Mouse (Mus musculus): Measurements from ENCODE around the gene Pdk2. TPM values are rescaled to one million over a fixed set of nuclear protein-coding genes. Genes with fewer than 3 reads are reported as not detected.

The Pdk2 gene
- polyA plus RNA-seq, 1 experiment from 2014 or later: 10.0 TPM

GRCm38 (mm10) chr11:94996984-94997383, 44.2 kb downstream of the Pdk2 start:
- 63% methylated on average over 6 of the region's 6 CpGs for WGBS (ENCODE audit: insufficient replicate concordance)
- no peak for ATAC-seq
- H3K27me3 ChIP-seq (replicated peaks): no peaks in the 10 kb centered on the region
- H3K9ac ChIP-seq: peak overlapping the region; percentile 95
- no peaks in the 10 kb centered on the region for H3K9me3 ChIP-seq (replicated peaks)
- peak overlapping the region; percentile 90 for H3K27ac ChIP-seq
- H3K36me3 ChIP-seq: peaks cover 85% of the 10 kb centered on the region
- H3K4me2 ChIP-seq: peak overlapping the region; percentile 94
- H3K4me1 ChIP-seq: peaks cover 99% of the 10 kb centered on the region
- H3K4me3 ChIP-seq: peak overlapping the region; percentile 54

DNA sequence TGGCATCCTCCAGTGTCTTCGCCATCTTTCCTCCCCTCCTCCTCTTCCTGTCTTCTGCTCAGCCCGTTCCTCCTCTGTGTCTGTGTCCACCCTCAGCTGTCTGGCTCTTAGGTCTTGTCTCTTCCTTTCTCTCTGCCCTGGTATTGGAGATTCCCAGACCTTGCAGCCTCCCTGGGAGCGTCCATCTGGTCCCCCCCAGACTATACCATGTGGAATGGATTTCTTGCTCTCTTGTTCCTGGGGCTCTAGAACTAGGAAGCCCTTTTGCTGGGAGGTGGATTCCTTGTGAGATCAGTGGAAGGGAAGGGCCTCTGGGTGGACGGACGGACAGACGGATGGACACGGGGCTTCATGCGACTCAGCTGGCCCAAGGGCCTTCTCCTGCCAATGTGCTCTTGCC, 45.1 kb downstream of the Pdk2 start:
- H3K27ac ChIP-seq: peak overlapping the region; percentile 90
- H3K36me3 ChIP-seq: peaks cover 77% of the 10 kb centered on the region
- H3K4me3 ChIP-seq: peak overlapping the region; percentile 86; the same call in 1 of the 2 replicates
- peak overlapping the region; percentile 95 for H3K9ac ChIP-seq
- no peaks in the 10 kb centered on the region for H3K9me3 ChIP-seq (replicated peaks)
- H3K4me2 ChIP-seq: peak overlapping the region; percentile 94
- WGBS (ENCODE audit: insufficient replicate concordance): 77% methylated on average over 8 of the region's 8 CpGs
- no peak for ATAC-seq
- peaks cover 91% of the 10 kb centered on the region for H3K4me1 ChIP-seq
- H3K27me3 ChIP-seq (replicated peaks): no peaks in the 10 kb centered on the region

DNA sequence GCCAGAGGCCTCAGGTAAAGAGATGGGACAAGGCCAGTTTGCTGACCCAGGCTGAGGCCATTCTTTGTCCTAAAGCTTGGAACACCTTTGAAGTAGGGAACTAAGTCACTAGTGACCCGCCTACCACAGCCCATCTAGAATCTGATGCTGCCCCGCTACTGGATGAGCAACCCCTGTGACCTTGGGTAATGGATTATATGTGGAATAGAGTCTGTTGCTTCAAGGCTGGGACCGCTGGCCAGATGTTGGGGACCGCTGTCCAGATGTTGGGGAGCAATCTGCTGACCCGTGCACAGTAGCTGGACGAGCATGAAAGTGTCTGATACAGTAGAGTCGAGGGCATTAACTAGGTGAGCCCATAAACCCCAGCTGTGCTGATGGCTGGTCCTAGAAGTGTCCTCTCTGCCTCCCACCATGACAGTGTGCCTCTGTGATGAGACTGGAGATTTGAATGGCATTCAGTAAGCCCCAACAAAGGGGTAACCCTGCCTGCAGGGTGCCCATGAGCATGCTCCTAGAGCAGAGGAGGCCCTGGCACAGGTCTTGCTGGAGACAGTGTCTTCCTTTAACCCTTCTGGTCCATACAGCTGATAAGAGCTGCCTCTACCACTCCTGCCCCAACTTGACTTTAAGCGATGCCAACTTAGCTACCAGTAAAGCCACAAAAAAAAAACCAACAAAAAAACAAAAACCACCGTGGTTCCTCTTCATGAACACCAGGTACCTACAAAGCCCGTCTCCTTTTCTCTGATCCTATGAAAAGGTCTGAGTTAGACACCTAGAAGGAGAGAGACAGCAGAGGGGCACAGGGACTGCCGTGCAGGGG, 46.0 kb downstream of the Pdk2 start:
- Histone ChIP-seq H3K27me3 (replicated peaks) (no peaks in the 10 kb centered on the region), H3K4me3 (peak overlapping the region; percentile 86), H3K4me1 (peaks cover 87% of the 10 kb centered on the region), H3K27ac (peak overlapping the region; percentile 90), H3K9ac (peak overlapping the region; percentile 95), H3K9me3 (replicated peaks) (no peaks in the 10 kb centered on the region), H3K4me2 (peak overlapping the region; percentile 94), H3K36me3 (peaks cover 68% of the 10 kb centered on the region)
- WGBS (ENCODE audit: insufficient replicate concordance): 56% methylated on average over 11 of the region's 11 CpGs
- no peak for ATAC-seq

- WGBS (ENCODE audit: insufficient replicate concordance): 24% methylated on average over 10 of the region's 10 CpGs
- H3K27ac ChIP-seq: peak overlapping the region; percentile 90
- H3K4me1 ChIP-seq: peaks cover 87% of the 10 kb centered on the region
Measured at GRCm38 (mm10) chr11:94994208-94994814, 46.8 kb downstream of the Pdk2 start.

DNA sequence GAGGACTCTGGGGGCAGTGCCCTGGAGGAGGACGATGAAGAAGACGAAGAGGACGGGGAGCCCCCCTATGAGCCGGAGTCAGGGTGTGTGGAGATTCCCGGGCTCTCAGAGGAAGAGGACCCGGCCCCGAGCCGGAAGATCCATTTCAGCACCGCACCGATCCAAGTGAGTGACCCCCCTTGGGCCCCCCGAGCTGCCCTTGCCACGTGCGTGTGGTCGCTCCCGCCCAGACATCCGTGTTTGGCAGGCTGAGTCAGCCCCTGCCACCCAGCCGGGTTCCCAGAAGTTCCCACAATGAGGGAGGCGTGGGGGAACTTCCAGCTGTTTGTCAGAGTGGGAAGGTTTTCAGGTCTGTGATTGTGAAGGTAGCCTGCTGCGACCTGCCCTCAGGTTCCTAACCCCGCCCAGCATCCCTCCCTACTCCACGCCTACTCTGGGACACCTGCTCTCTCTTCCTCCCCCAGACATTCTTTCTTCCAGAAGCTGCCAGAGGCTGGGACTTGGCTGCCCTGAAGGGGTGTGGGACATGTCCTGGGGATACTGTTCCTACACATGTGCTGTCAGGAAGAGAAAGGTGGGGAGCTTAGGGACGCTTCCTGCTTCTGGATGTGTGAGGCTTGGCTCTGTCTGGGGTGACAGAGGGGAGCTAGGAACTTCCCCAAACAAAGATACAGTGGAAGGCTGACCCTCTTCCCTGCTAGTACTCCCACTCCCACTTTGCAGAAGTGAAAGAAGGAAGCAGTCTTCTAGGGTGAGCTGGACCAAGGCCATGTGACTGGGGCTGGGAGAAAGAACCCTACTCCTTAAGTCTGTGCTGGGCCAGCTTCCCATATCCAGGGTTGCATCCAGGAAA, 48.2 kb downstream of the Pdk2 start:
- ATAC-seq: no peak
- peak overlapping the region; percentile 86 for H3K4me3 ChIP-seq
- peaks cover 87% of the 10 kb centered on the region for H3K4me1 ChIP-seq
- peak overlapping the region; percentile 95 for H3K9ac ChIP-seq
- H3K27me3 ChIP-seq (replicated peaks): no peaks in the 10 kb centered on the region
- H3K9me3 ChIP-seq (replicated peaks): no peaks in the 10 kb centered on the region
- peaks cover 47% of the 10 kb centered on the region for H3K36me3 ChIP-seq
- 2% methylated on average over 22 of the region's 22 CpGs for WGBS (ENCODE audit: insufficient replicate concordance)
- H3K4me2 ChIP-seq: peak overlapping the region; percentile 94
- H3K27ac ChIP-seq: peak overlapping the region; percentile 90

More at GRCm38 (mm10) chr11:94994208-94994814, 46.8 kb downstream of the Pdk2 start:
- no peaks in the 10 kb centered on the region for H3K9me3 ChIP-seq (replicated peaks)
- ATAC-seq: no peak
- no peaks in the 10 kb centered on the region for H3K27me3 ChIP-seq (replicated peaks)
- peak overlapping the region; percentile 94 for H3K4me2 ChIP-seq
- peak overlapping the region; percentile 95 for H3K9ac ChIP-seq
- H3K36me3 ChIP-seq: peaks cover 60% of the 10 kb centered on the region
- peak overlapping the region; percentile 86 for H3K4me3 ChIP-seq

DNA sequence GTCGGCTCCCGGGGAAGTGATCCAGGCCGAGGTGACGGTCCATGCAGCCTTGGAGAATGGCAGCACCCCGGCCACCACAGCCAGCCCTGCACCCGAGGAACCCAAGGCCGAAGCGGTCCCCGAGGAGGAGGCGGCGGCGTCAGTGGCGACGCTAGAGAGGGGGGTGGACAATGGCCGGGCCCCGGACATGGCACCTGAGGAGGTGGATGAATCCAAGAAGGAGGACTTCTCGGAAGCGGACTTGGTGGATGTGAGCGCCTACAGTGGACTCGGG, 48.7 kb downstream of the Pdk2 start:
- Histone ChIP-seq H3K4me3 (peak overlapping the region; percentile 86), H3K36me3 (peaks cover 41% of the 10 kb centered on the region), H3K4me1 (peaks cover 87% of the 10 kb centered on the region), H3K9me3 (replicated peaks) (no peaks in the 10 kb centered on the region), H3K27me3 (replicated peaks) (no peaks in the 10 kb centered on the region), H3K4me2 (peak overlapping the region; percentile 94), H3K27ac (peak overlapping the region; percentile 90), H3K9ac (peak overlapping the region; percentile 95)
- WGBS (ENCODE audit: insufficient replicate concordance): under 1% methylated on average over 20 of the region's 20 CpGs
- ATAC-seq: no peak

DNA sequence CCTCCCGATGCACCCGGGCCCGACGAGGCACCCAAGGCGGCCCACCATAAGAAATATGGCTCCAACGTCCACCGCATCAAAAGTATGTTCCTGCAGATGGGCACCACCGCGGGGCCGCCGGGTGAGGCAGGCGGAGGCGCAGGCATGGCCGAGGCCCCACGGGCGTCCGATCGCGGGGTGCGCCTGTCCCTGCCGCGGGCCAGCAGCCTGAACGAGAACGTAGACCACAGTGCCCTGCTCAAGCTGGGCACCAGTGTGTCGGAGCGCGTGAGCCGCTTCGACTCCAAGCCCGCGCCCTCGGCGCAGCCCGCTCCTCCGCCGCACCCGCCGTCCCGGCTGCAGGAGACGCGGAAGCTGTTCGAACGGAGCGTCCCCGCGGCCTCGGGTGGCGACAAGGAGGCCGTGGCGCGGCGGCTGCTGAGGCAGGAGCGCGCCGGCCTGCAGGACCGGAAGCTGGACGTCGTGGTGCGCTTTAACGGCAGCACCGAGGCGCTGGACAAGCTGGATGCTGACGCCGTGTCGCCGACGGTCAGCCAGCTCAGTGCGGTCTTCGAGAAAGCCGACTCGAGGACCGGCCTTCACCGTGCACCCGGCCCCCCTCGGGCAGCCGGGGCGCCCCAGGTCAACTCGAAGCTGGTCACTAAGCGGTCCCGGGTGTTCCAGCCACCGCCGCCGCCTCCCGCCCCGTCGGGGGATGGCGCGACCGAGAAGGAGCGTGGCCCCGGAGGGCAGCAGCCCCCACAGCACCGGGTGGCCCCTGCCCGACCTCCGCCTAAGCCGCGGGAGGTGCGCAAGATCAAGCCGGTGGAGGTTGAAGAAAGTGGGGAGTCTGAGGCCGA, 49.3 kb downstream of the Pdk2 start:
- no peaks in the 10 kb centered on the region for H3K9me3 ChIP-seq (replicated peaks)
- peak; percentile 9; the same call in 1 of the 2 replicates for ATAC-seq
- H3K36me3 ChIP-seq: peaks cover 35% of the 10 kb centered on the region
- peak overlapping the region; percentile 86 for H3K4me3 ChIP-seq
- under 1% methylated on average over 99 of the region's 99 CpGs for WGBS (ENCODE audit: insufficient replicate concordance)
- peak overlapping the region; percentile 95 for H3K9ac ChIP-seq
- H3K27me3 ChIP-seq (replicated peaks): no peaks in the 10 kb centered on the region
- peak overlapping the region; percentile 94 for H3K4me2 ChIP-seq
- peak overlapping the region; percentile 90 for H3K27ac ChIP-seq
- peaks cover 87% of the 10 kb centered on the region for H3K4me1 ChIP-seq

GRCm38 (mm10) chr11:94990749-94991577, 50.2 kb downstream of the Pdk2 start, which contains the start of gene Ppp1r9b:
Ppp1r9b (plus strand) TSS chr11:94991035.
- H3K27me3 ChIP-seq (replicated peaks): no peaks in the 10 kb centered on the region
- H3K36me3 ChIP-seq: peaks cover 26% of the 10 kb centered on the region
- H3K27ac ChIP-seq: peak within 1 kb of the TSS; percentile 90
- ATAC-seq: peak; percentile 84
- H3K4me1 ChIP-seq: peaks cover 86% of the 10 kb centered on the region
- H3K9ac ChIP-seq: peak within 1 kb of the TSS; percentile 95
- WGBS (ENCODE audit: insufficient replicate concordance): under 1% methylated on average over 41 of the region's 69 CpGs
- peak within 1 kb of the TSS; percentile 86 for H3K4me3 ChIP-seq
- peak within 1 kb of the TSS; percentile 94 for H3K4me2 ChIP-seq
- no peaks in the 10 kb centered on the region for H3K9me3 ChIP-seq (replicated peaks)

- no peaks in the 10 kb centered on the region for H3K27me3 ChIP-seq (replicated peaks)
- ATAC-seq: peak; percentile 5; the same call in 1 of the 2 replicates
- H3K4me2 ChIP-seq: peak overlapping the region; percentile 94
- peak overlapping the region; percentile 90 for H3K27ac ChIP-seq
- peaks cover 82% of the 10 kb centered on the region for H3K4me1 ChIP-seq
- H3K4me3 ChIP-seq: peak overlapping the region; percentile 86
- peaks cover 19% of the 10 kb centered on the region for H3K36me3 ChIP-seq
- H3K9me3 ChIP-seq (replicated peaks): no peaks in the 10 kb centered on the region
- peak overlapping the region; percentile 95 for H3K9ac ChIP-seq
- WGBS (ENCODE audit: insufficient replicate concordance): 30% methylated on average over 6 of the region's 6 CpGs
Measured at GRCm38 (mm10) chr11:94990102-94990748, 50.9 kb downstream of the Pdk2 start.

DNA sequence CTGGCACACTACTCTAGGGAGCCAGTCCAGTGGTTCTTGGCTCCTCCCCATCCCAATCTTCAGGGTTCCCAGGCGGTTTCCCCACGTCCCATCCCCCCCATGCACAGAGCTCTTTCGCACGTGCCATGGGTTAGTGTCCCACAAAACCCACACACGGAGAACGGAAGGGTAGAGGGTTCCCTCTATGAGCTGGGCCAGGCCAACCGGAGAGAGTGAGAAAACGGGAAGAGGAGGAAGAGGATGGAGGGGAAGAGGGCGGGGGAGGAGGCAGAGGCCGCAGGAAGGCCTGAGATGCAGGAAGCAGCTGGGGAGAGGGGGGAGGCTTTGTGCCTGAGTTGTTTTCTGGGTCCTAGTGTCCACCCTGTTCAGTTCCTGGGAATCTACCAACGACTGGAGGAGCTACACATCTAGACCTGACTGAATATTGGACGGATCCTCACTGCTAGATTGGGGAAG, 51.6 kb downstream of the Pdk2 start:
- Histone ChIP-seq H3K27me3 (replicated peaks) (no peaks in the 10 kb centered on the region), H3K4me3 (peak overlapping the region; percentile 86), H3K36me3 (peaks cover 13% of the 10 kb centered on the region), H3K4me1 (peaks cover 82% of the 10 kb centered on the region), H3K9ac (peak overlapping the region; percentile 95), H3K4me2 (peak overlapping the region; percentile 94), H3K27ac (peak overlapping the region; percentile 90), H3K9me3 (replicated peaks) (no peaks in the 10 kb centered on the region)
- WGBS (ENCODE audit: insufficient replicate concordance): under 1% methylated on average over 12 of the region's 12 CpGs
- ATAC-seq: peak; percentile 58
